Mouse (Mus musculus) heart, postnatal 0 days (tissue): Measurements from ENCODE around the gene Stum.

Source experiments
- CTCF ChIP-seq: IDR thresholded peaks from 2 replicates; pipeline ENCODE4 v1.5.1; 2016; ENCODE audit warnings: antibody characterized with exemption, control low read depth, low read depth
- EP300 ChIP-seq: IDR thresholded peaks from 2 replicates; pipeline ENCODE4 v1.6.1; 2016; ENCODE audit warnings: antibody characterized with exemption, low read depth

GRCm38 (mm10) chr1:180388481-180388880 lies 94.8 kb downstream of the Stum start:
- no peak for TF ChIP-seq CTCF
- TF ChIP-seq EP300 = no peak
